Mouse (Mus musculus): ENCODE measurements at regions not wholly inside any gene's neighbourhood (a gene's known extent, or its start where the extent isn't known, plus 50 kb on each side); places are given as distances from the start of the nearest gene placed in this dataset.

- no peak overlapping the region for H3K4me3 ChIP-seq (ENCODE audit: insufficient read depth, low read depth, low read length)
- TF ChIP-seq CTCF (IDR thresholded peaks at IDR 0.05; ENCODE audit: insufficient read depth, low read depth, low read length) (no peak), POLR2A (IDR thresholded peaks at IDR 0.05; ENCODE audit: insufficient read depth, low read depth, low read length) (no peak)
- H3K27ac ChIP-seq (ENCODE audit: insufficient read depth, low read depth, low read length) = no peak overlapping the region
- no peaks in the 10 kb centered on the region for H3K4me1 ChIP-seq (ENCODE audit: control insufficient read depth, insufficient read depth, low read length)
- 83% methylated on average over 3 of the region's 3 CpGs for WGBS
Observed at GRCm38 (mm10) chr17:51239465-51239864, 60.3 kb upstream of the Tbc1d5 start.
